Mouse (Mus musculus): ENCODE measurements at regions not wholly inside any gene's neighbourhood (a gene's known extent, or its start where the extent isn't known, plus 50 kb on each side); places are given as distances from the start of the nearest gene placed in this dataset.

DNA sequence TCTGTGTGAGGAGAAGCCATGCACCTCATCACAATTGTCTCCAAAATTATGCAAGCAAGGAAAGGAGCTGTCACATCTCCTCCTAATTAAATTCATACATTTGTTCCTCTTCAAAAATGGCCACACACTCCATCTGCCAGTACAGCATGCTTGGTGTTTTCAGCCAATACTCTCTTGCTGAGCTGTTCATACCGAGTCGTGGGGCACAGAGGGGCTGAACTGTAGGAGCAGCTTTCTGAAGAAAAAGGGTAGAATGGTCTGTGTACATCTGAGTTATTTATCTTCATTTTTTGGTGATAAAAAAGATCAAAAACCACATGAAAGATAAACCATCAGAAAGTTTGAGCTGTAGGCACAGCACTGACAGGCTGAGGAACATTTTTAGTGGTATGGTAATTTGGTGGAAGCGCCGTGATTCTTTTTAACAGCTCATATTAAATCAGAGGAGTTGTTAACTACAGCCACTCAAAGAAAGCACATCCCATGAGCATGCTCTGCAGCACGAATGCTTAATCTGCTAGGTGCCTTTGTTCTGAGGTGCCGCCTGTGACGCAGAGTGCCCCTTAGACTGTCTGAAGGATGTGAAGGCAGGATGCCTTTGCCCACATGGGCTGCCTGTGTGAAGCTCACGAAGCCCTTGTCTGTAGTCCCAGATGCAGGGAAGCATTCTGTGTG lies 573.8 kb downstream of the Dcdc2c start:
- no peak for TF ChIP-seq CTCF (IDR thresholded peaks at IDR 0.05; ENCODE audit: low read depth)
- TF ChIP-seq EP300 (optimal IDR thresholded peaks at IDR 0.05) = no peak

All from stomach, postnatal 0 days (tissue).